Mouse (Mus musculus) kidney, postnatal 14 days (tissue): ENCODE data around the gene Rprd1b.

ENCODE experiments used
- DNase-seq: peaks from one replicate; pipeline ENCODE4 v3.0.0; 2022; ENCODE audit warnings: mixed read lengths

Rprd1b gene

GRCm38 (mm10) chr2:158128461-158129130 is 100.3 kb downstream of the Rprd1b start:
- DNase-seq = no peak

GRCm38 (mm10) chr2:158129291-158130002 is 101.2 kb downstream of the Rprd1b start:
- peak; percentile 55 for DNase-seq

DNA sequence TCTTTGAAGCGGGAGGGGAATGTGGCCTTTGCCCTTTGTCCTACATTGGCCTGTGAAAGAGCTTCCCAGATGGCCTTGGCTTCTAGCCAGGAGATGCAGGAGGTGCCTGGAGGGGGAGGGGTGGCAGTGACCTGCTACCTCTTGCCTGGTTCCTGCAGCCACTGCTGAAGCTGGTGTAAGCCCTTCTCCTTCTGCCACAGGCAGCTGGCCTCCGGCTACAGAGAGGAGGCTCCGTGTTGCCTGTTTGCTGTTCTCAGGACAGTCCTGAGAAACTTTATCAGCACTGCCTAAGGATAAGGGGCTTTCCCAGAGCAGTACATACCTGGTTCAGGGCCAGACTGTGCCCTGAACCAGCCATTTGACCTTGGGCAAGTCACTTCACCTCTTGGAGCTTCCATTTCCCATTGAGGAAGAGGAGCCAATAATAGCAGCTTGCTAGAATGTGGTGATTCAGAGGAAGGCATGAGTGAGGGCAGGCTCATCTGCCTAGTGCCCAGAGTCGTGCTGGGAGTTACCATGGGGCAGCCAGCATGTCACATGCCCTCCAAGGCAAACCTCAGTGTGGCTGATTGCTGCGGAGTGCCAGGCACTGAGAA is 102.2 kb downstream of the Rprd1b start:
- peak; percentile 95 for DNase-seq

DNA sequence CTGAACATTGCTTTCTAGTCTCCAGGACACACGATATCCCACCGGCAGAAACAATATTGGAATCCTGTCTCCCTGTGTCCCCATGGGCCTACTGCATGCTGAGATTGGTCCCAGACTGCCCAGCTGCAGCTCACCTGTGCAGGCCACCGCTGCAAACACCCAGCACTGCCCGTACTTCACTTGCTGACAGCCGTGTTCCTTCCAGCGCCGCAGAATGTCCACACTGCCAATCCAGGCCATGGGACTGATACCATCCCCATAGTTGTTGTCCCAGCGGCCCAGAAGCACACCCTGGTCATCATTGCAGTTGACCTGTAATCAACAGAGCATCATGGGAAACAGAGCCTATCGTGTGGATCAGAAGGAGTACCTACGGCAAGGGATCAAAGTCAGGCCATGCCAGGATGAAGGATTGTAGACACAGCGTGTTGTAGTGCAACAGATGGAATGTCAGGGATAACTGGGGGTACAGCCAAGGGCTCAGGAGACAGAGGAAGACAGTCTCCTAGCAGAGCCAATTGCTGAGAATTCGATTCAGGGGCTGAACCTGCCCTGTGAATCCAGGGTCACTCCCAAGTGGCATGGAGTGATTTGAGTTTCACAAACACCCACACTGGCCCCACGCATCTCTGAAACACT is 103.0 kb downstream of the Rprd1b start:
- no peak for DNase-seq

DNA sequence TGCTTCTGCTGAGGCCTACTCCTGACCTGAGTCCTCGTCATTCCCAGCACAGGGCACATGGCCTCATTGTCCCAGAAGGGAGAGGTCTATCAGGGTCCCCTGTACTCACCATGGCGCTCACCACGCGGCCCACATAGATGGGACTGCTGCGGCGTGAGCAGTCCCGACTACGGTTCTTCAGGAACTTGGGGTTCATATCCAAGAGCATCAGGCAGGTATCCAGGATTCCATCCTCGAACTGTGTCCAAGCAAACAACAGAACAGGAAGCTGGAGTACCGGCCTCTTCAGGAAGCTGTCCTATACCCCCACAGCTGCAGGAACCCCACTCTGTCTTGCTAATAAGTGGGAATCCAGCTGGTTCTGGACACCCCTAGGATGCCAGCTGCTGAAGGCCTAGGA is 104.0 kb downstream of the Rprd1b start:
- DNase-seq = no peak

GRCm38 (mm10) chr2:158133050-158133449 is 104.8 kb downstream of the Rprd1b start:
- DNase-seq = no peak

DNA sequence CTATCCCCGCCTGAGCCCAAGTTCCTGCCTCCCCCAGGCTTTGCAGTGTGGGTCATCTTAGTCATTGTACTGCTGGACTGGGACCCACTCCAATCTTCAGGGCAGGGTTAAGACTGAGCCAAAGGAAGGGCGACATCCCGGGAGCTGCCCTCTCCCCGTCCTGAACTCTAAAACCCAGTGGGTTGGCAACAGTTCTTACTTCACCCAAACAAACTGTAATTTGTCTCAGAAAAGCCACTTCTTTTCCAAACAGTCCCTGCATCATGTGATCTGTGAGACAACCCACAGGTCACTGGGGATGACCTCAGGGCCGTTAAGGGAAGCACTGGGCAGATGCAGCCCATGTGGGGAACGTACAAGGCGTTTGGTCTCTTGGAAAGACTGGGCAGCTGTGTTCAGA is 107.9 kb downstream of the Rprd1b start:
- peak; percentile 76 for DNase-seq

- DNase-seq = no peak
These were observed 109.5 kb downstream of the Rprd1b start for GRCm38 (mm10) chr2:158137771-158138170.

DNA sequence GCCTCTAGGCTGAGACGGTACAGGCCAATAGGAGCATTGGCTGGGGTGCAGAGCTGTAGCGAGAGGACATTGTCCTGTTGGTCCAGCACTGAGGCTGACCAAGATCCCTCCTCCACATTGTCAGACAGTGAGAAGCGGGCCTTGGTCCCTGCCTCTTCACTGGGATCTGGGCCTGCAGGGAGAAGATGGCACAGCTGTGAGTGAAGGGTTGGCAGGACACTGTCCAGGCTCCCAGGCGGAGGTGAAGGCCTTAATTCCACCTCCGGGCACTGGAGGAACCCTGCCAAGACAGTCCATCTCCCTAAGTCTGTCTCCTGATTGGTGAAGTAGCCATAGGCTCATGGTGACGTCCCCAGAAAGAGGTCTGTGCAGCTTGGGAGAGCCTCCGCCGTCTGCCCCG is 110.5 kb downstream of the Rprd1b start:
- no peak for DNase-seq

DNA sequence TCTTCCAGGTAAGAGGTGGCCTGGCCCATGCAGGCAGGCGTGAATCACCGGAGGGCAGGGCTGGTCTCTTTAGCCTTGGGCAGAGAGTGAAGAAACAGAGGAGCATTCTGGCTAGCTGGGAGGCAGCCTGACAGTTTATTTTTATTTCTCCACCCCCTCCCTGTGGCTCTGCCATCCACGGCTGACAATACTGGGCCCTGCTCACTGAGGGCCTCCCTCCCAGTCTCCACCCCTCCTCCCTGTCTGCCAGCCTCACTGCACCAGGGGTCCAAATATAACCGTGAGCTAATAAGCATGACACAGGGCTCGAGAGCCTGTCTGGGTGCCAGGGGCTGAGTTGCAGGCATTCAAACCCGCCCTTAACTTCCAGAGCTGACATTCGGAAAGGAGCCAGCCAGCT is 111.3 kb downstream of the Rprd1b start:
- no peak for DNase-seq

- no peak for DNase-seq
These were observed 112.4 kb downstream of the Rprd1b start for GRCm38 (mm10) chr2:158140664-158141063.

- no peak for DNase-seq
These were observed 113.0 kb downstream of the Rprd1b start for GRCm38 (mm10) chr2:158141271-158141670.

DNA sequence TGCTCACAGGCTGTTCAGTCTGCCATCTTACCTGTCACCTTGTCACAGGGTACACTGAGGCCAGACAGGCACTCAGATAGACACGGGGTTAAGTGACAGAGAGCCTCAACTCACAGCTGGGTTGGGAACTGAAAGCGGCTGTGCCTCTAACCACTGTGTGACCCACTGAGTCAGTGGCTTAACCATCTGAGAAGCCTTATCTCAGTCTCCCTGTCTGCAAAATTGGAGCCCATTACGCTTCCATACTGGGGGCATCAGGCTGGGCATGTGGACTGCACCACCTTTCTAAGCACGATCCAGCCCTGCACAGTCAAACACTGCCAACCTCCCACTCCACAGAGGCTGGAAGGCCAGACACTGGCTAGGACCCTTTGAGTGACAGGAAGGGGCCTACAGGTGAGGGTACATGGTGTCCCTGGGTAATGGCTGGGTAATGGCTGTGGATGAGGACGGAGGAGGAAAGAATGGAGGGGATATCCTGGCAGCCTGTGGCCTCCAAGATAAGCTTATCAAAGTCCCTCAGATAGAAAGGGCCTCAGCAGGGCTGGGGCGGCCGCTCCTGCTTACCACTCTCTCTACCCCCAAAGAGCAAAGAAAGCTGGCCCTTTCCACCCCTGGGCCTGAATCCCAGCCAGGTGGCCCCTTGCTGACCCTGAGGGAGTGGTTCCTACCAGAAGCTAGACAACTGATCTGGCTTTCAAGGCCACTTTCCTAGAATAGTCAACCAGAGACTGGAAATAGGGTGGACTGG is 113.6 kb downstream of the Rprd1b start:
- DNase-seq = no peak

- DNase-seq = no peak
These were observed 114.7 kb downstream of the Rprd1b start for GRCm38 (mm10) chr2:158142981-158143380.

- no peak for DNase-seq
These were observed 115.5 kb downstream of the Rprd1b start for GRCm38 (mm10) chr2:158143816-158144215.

DNA sequence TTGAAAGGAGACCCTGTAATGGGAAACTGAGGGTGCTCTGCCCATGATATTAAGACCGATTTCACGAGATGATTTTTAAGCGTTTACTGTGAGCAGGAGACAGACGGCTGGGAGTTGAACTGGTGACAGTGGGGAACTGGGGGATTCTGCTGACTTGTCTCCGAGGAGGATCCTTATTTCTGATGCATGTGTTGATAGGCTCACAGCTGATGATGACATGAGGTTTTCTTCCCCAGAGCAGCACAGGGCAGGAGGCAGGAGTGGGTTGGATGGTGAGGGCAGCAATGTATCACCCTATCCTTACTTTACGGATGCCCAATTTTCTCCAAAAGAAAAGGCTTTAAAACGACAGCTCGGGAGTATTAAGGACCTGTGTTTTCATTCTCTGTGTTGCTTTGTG is 116.0 kb downstream of the Rprd1b start:
- no peak for DNase-seq

DNA sequence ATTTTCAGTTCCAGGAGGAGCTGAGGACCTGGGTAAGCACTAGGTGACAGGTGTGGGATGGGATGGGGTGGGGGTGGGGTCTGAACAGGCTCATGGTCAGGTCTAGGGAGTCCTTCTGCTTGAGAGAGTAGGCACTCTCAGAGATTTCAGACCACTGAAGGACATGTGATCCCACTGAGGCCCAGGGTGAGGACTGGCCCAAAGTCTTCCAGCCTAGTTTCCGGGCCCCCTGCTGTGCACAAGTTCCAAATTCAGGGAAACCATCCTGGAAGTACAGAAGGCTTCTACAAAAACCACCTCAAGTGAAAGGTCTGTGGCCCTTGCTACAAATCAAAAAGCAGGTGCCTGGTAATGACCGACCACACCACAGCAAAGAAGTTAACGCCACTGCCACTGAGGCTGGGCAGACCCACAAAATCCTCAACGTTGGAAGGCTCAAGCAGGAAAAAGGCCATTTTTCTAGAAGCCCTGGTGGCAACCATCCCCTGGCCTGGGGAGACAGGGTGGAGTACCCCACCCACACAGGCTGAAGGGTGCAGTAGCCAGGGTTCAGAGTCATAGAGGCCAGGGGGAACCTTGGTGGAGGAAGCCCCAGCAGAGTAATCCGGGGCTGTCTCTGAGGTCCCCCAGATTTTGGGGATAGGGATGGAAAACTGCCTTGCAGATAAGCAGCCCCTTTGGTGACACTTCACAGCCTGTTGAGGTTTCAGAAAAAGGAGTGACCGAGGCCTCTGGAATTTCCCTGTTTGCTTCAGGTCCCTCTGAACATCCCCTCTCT is 116.6 kb downstream of the Rprd1b start:
- DNase-seq = no peak

DNA sequence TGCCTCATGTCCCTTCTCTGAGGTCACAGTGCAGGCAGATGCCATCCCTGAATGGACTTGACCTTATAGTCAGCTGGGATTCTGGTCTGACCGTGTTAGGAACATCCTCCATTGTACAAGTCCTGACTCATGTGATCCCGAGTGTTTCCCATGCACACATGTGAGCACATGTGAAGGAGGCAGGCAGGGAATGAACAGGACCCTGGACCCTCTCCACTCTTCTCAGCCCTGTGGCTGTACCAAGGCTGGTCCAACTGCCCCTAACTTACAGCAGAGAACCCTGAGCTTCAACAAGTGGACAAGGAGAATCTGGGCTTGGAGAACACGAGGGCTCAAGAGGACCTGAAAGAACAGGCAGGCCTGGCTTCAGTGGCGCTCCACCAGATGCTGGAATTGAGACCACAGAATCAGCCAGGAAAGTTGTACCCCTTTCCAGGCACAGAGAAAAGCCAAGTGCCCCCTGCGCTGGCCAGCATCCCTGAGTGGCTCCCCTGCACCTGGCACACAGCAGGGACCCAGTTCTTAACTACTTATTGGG is 117.3 kb downstream of the Rprd1b start:
- no peak for DNase-seq

DNA sequence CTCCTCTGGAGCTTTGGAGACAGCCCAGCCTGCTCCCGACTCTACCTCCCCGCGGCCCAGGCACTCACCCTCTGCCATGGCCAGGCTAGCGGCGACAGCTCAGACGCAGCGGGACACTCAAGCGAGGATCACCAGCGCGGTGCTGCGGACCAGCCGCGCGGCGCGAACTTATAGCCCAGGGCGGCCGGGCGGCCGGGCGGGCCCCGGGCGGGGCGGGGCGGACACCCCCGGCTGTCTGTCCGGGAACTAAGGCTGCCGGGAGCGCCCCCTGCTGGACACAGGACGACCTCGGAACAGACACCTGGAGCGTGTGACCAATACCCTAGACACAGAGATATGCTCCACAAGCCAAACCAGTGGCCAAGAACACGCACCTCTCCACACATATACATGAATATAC is 117.9 kb downstream of the Rprd1b start, which contains the start of gene Tgm2:
Gene Tgm2 (minus strand): TSS at position 214 of the 400 bp plus-strand sequence.
- peak; percentile 94 for DNase-seq

GRCm38 (mm10) chr2:158146971-158147370 is 118.7 kb downstream of the Rprd1b start:
- no peak for DNase-seq

- no peak for DNase-seq
These were observed 122.8 kb downstream of the Rprd1b start for GRCm38 (mm10) chr2:158151077-158151476.
